Mouse (Mus musculus) bone marrow, adult 2 months (tissue): ENCODE data around the gene Morc1.

ENCODE experiments used
- CTCF ChIP-seq: fragments of 200-500 bp; IDR thresholded peaks from 2 replicates; pipeline ENCODE4 v1.5.1; 2011; ENCODE audit warnings: low read length, control low read depth; ENCODE audit not compliant: control insufficient read depth, insufficient read depth
- POLR2A ChIP-seq: fragments of 200-500 bp; IDR thresholded peaks from 2 replicates; pipeline ENCODE4 v1.6.1; 2011; ENCODE audit warnings: low read depth, mild to moderate bottlenecking, control low read depth, low read length, borderline replicate concordance; ENCODE audit not compliant: control insufficient read depth

DNA sequence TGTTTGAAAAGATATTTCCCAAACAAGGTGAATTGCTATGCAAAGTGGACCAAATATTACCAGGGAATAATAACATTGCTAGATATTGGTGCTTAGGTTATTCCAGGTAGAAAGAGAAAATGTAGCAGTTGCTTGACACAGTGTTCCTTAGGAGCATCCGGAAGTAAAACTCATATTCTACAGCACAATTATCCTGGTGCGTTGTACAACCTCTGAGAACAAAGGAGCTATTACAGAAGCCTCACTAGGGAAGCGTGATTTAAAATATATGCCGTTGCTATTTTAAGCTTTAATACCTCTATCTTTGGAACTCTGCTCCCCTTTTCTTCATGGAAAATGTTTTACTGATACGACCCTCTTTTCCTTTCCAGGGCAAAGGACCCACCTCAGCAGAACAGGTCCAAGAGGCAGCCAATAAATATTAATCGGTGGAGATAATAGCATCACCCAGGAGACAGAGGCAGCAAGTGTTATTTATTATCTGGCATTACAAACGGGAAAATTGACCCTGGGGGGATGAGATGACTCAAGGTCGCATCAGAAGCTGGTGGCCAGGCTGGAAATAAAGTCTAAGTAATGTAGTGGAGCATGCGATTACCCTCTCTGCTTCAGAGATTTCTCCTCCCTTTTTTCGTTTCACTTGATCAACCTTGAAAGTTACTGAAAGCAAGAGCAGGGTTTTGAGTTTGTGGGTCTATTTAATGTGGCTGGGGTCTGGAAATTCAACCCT, 25.2 kb upstream of the Morc1 start:
- no peak for TF ChIP-seq CTCF
- TF ChIP-seq POLR2A: no peak
